Mouse (Mus musculus): ENCODE data around the gene Rnf5.
A peak's percentile ranks its signal among the peaks of the same experiment; 100 is the strongest.

Gene Rnf5

DNA sequence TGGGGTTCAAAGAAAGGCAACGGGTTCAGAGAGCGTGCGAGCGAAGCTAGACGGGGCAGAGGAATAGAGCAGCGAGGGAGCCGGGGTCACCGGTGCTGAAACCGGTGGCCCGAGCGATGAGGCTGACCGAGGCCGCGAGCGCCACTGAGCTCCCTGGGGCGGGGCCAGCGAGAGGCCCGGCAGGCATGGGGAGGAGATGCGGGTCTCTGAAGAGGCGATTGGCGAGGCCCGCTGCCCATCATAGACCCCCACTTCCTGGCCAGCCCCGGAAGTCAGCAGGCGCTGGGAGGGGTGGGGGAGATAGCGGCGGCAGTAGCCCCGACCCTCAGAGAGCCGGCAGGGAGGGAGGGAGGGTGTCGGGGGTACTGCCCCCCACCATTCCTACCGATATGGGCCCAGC, 2.1 kb upstream of the Rnf5 start:
- DNase-seq (ENCODE audit: low spot score in 2 of 2), result peak; percentile 96 to 98

DNA sequence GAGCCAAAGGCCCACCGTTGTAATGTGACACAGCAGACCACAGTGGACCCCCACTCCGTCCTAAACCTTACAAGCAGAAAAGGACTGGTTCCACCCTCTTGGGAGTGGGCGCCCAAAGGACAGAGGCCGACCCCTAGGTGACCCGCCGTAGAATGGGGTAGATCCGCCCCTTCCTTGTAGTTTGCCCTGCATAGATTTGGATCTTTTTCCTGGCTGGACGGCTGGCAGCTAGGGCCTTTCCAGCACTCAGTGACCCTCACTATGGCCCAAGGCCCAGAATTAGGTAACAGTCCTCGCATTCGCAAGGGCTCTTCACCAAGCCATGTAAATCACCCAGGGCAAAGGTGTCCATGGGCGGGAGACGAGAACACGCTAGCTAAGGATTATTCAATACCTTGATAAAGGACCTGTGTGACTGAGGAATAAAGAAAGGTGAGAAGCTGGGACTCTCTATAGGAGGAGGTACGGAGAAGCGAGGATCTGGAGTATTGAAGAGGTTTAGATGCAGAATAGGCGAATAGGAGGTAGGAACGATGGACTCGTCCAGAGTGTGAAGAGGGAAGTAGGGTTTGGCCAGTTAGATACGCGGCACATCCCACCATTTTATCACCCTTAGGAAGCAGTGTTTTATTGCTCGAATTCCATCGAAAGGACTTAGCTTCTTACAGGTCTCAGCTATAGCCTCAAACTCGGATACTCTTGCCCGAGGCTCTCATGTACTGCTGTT, 1.2 kb upstream of the Rnf5 start:
- no peak for DNase-seq (ENCODE audit: low spot score in 2 of 2)

DNA sequence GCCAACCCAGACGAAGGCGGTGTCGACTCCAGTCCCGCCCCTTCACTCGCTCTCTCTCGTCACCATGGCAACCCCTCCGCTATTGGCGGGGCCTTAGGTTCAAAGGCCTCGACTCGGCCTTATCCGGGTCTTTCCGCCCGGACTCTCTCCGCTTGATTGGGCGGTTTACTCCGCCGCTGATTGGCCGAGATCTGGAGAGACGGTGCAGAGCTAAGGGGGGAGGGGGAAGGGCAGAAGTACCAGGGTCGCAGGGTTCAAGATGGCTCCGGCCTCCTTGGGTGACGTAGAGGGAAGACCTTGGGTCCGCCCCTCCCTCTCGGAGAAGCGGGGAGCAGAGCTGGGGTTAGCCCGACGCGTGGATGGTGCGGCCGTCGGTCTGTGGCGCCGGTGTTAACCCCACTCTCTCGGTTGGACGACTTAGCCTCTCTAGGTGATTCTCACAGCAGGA, 595 bp upstream of the Rnf5 start, which contains the start of gene Agpat1:
TSS of gene Agpat1 (plus strand) at position 202 of the 448 bp plus-strand sequence.
- DNase-seq (ENCODE audit: low spot score in 2 of 2), result peak; percentile 98

DNA sequence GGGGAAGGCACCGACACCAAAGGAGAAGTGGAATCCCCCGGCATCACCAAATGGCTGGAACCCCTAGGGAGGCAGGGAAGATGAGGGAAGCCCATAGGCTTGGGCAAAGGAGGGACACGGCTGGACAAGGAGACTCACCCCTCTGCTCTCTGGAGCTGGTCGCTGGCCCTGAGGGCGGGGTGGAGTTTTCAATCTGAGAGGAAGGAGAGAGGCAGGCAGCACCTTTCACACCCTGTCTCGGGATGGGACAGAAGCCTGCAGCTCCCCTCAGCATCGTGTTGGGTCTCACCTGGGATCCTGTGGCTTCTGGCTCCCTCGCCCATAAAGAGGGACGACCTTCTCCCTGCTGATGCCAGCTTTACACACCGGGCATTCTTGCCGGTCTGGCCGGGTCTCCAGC, 1.7 kb downstream of the Rnf5 start:
- DNase-seq (ENCODE audit: low spot score in 2 of 2), result no peak

DNA sequence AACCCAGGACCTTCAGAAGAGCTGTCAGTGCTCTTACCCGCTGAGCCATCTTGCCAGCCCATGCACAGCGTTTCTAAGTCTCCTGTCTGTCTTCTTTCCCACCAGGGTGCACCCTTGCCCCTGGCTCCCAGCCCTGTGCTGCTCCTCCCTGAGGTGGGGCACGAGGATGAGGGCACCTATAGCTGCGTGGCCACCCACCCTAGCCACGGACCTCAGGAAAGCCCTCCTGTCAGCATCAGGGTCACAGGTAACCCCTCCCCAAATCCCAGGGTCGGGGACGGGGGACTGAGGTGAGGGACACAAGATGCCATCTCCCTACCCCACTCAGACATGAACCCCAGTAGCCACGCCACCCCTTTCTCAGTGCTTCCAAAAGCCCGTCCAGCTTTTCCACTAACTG, 3.6 kb downstream of the Rnf5 start:
- no peak for DNase-seq (ENCODE audit: low spot score in 2 of 2)

DNA sequence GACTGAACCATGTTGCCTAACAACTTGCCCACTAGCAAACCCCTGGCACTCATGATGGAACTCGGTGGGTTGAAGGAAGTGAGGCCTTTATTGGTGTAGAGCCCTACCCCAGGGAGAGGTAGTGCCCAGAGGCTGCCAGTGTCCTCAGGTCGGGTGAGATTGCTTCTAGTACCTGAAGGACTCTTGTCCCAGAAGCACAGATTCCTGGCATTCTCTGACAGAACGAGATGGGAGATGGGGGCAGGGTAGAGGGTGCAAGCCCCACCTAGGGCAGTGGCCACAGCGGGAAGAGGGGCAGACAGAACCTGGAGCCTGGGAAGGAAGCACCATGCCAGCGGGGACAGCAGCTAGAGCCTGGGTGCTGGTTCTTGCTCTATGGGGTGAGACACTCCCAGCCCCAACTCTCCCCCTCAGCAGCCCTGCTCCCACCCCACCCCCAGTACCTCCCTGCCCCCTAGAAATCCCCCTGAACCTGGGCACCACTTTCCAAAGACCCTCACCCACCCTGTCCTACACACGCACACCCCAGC, 5.9 kb downstream of the Rnf5 start, which contains the start of gene Ager:
TSS of gene Ager (plus strand) at position 297 of the 530 bp plus-strand sequence.
- DNase-seq (ENCODE audit: low spot score in 2 of 2), result peak in 1 of 2 experiments; percentile 17

DNA sequence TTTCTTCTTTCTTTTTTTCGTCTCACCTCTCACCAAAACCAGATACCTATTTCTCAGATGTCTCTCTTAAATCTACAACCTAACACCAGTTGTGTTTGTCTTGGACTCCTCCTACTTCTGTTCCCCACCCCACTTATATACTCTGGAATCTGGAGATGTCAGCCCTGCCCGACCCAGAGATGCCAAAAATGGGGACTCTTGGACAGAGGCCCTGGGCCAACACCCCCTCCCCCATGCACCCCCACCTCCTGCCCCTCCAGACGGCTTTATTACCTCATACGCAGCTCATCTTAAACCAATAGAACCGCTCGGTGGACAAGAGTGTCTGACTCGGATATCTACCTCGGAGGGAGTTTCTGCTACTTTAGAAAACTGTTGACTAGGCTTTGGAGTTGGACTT, 7.4 kb downstream of the Rnf5 start:
- DNase-seq (ENCODE audit: low spot score in 2 of 2), result no peak

DNA sequence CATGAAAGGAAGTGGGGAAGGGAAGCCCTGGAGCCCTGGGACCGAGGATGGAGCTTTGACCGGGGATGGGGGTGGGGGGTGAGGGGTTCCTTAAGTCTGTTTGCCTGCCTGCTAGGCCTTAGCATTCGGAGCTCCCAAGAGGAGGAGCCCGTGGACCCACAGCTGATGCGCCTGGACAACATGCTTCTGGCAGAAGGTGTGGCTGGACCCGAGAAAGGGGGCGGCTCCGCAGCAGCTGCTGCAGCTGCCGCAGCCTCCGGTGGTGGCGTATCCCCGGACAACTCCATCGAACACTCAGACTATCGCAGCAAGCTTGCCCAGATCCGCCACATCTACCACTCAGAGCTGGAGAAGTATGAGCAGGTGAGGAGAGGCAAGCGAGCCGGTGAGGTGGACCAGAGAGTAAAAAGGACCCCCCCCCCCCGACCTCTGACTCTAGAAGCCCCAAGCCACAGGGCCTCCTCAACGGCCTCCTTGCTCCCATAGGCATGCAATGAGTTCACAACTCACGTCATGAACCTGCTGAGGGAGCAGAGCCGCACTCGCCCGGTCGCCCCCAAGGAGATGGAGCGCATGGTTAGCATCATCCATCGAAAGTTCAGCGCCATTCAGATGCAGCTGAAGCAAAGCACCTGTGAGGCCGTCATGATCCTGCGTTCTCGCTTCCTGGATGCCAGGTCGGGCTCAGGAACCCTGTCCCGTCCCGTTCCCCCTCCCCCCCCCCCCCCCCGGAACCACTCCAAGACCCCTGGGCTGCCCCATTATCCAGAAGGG, 9.6 kb downstream of the Rnf5 start:
- DNase-seq (ENCODE audit: low spot score in 2 of 2), result peak in 1 of 2 experiments; percentile 27

DNA sequence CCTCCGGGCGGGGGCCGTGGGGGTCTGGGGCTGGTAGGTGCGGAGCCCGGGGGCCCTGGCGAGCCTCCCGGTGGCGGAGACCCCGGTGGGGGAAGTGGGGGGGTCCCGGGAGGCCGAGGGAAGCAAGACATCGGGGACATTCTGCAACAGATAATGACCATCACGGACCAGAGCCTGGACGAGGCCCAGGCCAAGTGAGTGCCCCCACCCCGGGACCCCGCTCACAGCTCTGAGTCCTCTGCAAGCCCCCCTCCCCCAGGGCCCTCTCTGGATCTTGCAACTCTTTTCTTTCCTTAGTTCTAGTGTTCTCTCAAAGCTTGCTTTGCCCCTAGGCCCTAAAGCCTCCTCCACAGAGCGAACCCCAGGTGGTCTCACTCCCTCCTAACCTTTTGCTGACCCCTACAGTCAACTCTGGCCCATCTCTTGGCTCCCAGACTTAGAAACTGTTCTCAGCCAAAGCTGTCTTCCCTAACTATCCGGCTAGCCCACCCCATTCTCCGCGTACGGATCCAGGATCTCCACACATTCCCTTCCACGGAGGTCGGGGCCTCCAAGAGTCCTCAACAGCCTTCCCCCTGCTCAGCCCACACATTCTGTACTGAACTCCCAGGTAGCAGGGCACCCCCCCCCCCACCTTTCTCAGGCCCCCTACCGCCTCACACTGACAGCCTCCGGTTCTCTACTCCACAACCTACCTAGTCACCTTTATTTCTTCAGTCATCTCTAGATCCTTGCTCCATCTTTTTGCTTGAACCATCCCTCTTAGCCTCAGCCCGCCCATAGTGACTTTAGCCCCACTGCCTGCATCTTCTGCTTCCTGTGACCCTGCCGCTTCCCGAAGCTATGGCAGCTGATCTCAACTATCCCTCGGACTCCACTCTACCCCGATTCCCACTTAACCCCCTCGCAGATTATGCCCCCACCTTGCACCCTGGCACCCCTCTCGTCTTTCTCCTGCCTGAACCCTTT, 10.6 kb downstream of the Rnf5 start:
- peak in 1 of 2 experiments; percentile 44 for DNase-seq (ENCODE audit: low spot score in 2 of 2)

DNA sequence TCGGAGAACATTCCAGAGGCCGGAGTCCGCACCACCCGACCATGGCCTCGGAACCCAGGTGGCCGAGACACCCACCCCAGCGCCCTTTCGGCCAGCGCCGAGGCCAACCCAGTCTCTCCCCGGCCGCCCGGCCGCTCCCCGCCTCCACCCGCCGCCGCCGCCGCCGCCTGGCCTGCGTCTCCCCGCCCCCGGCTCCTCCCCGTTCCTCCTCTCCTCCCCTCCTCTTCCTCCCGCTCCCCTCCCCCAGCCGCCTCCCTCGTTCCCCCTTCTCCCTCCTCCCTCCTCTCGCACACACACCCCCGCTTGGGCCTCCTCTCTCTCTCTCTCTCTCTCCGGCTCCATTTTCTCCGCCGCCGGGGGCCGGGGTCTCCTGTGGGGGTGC, 11.5 kb downstream of the Rnf5 start:
- DNase-seq (ENCODE audit: low spot score in 2 of 2), result peak in 1 of 2 experiments; percentile 84

DNA sequence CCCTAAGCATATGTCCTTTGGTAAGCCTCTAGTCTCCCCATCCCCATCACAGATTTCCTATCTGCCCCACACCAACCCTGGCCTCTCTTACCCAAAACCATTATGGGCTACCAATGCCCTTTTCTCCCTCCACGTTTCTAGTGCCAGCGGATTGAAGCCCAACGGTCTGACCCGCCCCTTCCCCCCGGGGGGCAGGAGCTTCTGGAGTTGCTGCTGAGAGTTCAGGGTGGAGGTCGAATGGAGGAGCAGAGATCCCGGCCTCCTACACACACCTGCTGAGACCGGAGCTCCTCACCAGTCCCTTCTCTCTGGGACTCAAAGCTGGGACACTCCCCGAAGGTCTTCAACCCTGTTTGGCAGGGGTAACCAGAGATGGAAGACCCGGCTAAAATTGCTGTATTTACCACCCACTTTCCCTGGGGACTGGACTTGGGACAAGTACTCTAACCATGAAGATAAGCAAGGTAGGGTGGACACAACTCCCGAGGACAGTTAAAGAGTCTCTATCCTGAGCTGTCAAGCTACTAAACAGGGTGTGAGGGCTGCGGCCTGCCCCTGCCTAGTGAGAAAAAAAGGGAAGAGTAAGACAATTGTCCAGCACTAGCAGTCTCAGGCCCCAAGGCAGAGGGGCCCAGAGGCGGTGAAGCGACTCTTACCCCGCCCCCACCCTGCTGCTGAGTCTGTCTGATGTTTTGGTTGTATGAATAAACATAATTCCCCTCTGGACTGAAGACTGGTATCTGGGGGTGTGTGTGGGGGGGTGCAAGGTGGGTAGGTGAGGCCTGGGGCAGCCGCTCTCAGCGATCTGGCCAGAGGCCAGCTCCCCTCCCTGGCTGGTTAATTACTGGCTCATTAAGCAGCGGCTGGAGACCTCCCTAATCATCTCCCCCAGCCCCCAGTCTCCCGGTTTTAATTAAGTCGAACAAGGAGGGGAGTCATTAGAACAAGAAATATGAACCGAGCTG, 12.2 kb downstream of the Rnf5 start, which contains the start of gene Pbx2:
TSS of gene Pbx2 (plus strand) at position 238 of the 965 bp plus-strand sequence.
- peak in 1 of 2 experiments; percentile 33 for DNase-seq (ENCODE audit: low spot score in 2 of 2)

DNA sequence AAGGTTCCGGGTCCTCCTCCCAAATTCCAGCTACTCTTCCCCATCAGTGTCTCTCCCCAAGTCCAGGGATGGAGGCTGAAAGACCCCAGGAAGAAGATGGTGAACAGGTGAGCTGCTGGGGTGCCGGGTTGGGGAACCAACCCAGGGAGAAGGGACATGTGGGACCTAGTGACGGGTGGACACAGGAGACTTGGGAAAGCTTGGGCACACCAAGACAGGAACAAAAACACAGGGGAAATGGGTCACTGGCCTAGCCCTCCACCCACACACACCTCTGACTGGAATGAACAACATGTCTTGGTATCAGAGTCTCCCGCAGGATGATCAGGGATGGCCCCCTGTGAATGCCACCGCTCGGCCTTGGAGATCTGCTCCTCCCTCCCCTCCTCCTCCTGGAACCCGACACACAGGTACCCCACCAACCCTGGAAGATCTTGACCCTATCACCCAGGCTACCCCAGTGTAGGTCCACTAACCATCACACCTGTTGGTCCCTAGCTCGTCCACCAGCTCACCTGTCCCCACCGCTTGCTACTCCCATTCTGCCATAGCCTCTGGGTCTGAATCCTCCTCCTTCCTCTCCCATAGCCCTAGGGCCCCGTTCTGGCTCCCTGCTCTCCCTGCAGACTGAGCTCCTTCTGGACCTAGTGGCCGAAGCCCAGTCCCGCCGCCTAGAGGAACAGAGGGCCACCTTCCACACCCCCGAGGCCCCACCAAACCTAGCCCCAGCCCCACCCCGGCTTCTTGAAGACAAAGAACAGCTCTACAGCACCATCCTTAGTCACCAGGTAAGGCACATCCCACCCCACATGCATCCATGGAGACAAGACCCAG, 13.1 kb downstream of the Rnf5 start:
- DNase-seq (ENCODE audit: low spot score in 2 of 2), result peak in 1 of 2 experiments; percentile 18

DNA sequence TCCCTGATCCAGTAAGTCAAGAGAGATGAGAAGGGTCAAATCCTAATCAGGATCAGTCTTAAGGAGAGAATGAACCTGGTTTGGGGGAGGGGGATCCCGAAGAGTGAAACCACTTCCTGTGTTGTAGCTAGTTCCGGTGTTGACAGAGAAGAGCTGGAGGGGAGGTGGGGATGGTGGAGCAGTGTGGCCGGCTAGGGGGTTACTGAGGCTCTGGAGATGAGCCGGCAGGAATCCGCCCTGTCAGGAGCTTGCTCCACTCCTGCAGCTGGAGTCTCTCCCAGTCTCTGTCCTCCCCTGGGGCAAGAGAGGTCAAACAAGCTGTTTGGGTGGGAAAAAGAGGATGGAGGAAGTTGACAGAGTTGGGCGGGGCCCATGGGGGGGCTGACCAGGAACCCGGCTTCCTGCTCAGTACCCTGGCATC, 13.8 kb downstream of the Rnf5 start, which contains the start of gene Gpsm3:
TSS of gene Gpsm3 (plus strand) at position 126 of the 421 bp plus-strand sequence.
- DNase-seq (ENCODE audit: low spot score in 2 of 2), result peak in 1 of 2 experiments; percentile 44

DNA sequence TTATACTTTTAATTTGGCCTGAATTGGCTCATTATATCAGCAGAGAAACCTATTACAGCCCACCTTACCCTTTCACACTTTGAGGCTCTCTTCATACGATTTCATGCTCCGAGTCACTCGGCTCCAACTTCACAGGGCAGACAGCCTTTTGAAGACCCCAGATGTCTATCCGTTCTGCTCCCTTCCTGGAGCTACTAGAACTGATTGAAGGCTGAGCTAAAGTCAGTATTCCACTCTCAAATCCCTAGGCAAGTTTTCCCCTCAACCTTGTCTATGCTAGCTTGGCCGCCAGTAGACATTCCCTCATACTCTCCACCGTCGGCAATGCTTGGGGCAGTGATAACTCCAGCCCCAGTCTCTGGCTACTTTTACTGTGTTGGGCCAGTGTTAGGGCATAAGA, 14.3 kb downstream of the Rnf5 start:
- no peak for DNase-seq (ENCODE audit: low spot score in 2 of 2)

DNA sequence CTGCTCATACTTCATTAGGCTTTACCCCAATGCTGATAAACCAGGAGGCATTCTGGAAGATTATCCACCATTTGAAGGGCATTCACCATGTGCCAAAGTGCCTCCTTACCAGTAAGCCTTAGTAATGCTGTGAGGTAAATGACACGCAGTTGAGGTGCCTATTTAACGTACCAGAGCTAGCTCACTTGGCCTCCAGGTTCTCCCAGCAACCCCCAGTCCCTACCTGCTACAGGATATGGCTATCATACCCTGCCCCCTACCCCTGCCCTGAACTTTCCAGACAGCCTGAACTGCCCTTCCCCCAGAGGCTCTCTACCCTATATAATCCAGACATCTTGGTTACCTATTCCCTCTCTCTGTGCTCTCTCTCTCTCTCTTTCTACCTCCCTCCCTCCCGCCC, 14.7 kb downstream of the Rnf5 start:
- DNase-seq (ENCODE audit: low spot score in 2 of 2), result no peak

DNA sequence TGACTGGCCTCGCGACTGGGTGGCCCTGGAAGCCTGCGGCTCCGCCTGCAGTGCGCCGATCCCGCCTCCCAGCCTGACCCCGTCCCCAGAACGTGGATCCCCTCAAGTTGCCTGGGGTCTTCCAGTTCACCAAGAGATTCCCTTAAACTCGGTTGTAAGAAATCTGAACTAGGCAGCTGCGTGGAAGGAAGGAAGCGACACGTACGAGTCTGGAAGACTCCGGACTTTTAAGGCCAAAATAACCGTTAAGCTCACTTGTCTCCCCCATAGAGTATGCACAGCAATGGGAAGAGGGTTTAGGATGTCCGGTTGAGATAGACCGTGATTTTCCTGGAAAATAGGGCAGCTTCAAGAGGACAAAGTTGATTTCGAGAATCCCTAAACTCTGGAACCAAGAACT, 15.7 kb downstream of the Rnf5 start:
- DNase-seq (ENCODE audit: low spot score in 2 of 2), result no peak

DNA sequence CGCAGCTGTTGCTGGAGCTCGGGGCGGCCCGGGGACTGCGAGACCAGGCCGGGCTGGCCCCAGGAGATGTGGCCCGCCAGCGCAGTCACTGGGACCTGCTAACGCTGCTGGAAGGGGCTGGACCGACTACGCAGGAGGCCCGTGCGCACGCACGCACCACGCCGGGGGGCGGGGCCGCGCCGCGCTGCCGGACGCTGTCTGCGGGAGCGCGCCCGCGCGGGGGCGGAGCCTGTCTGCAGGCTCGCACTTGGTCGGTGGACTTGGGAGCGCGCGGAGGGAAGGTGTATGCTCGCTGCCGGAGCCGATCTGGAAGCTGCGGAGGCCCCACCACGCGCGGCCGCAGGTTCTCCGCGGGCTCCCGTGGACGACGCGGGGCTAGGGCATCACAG, 16.1 kb downstream of the Rnf5 start:
- DNase-seq (ENCODE audit: low spot score in 2 of 2), result peak; percentile 97 to 98

DNA sequence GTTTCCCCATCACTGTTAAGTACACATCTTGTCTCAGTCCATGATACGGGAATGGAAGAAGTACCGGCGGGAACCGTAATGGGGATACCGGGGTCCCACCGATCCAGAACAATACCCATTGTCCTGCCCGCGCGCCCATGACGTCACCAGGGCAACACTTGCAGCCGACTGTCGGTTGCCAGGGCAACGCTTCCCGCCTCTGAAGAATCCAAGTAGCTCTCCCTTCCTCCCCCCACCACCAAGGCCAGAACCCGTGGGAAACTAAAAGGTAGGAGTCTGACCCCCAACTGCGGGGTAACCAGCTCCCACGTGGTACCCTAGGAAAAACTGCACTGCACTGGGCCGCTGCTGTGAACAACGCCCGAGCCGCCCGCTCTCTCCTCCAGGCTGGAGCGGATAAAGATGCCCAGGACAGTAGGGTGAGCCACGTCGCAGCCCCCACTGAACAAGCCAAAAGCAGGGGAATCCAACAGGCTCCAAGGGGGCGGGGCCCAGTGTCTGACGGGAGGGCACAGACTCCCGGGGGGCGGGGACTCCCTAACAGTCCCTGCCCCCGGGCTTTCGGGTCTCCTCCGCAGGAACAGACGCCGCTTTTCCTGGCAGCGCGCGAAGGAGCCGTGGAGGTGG, 16.6 kb downstream of the Rnf5 start:
- peak; percentile 85 to 87 for DNase-seq (ENCODE audit: low spot score in 2 of 2)

Data from frontal cortex, postnatal 10 days (tissue).